Mouse (Mus musculus): ENCODE data around the gene Ano10.

Ano10 gene

GRCm38 (mm10) chr9:122152501-122152900, 141.7 kb downstream of the Ano10 start:
- no peak for DNase-seq

GRCm38 (mm10) chr9:122152063-122152462, 142.2 kb downstream of the Ano10 start:
- no peak for DNase-seq

- no peak for DNase-seq
Observed at GRCm38 (mm10) chr9:122149997-122150826, 144.0 kb downstream of the Ano10 start.

- no peak for DNase-seq
Observed at GRCm38 (mm10) chr9:122148356-122148755, 145.9 kb downstream of the Ano10 start.

GRCm38 (mm10) chr9:122146124-122146870, 147.9 kb downstream of the Ano10 start:
- DNase-seq: no peak

GRCm38 (mm10) chr9:122145677-122146076, 148.5 kb downstream of the Ano10 start:
- no peak for DNase-seq

- DNase-seq: no peak
Observed at GRCm38 (mm10) chr9:122144776-122145175, 149.4 kb downstream of the Ano10 start.

- no peak for DNase-seq
Observed at GRCm38 (mm10) chr9:122143219-122143618, 151.0 kb downstream of the Ano10 start.

- no peak for DNase-seq
Observed at GRCm38 (mm10) chr9:122139236-122139635, 155.0 kb downstream of the Ano10 start.

GRCm38 (mm10) chr9:122138371-122139029, 155.7 kb downstream of the Ano10 start:
- no peak for DNase-seq

- no peak for DNase-seq
Observed at GRCm38 (mm10) chr9:122137960-122138359, 156.3 kb downstream of the Ano10 start.

GRCm38 (mm10) chr9:122135885-122136170, 158.4 kb downstream of the Ano10 start:
- no peak for DNase-seq

GRCm38 (mm10) chr9:122135095-122135884, 158.9 kb downstream of the Ano10 start:
- DNase-seq: no peak

GRCm38 (mm10) chr9:122132145-122132544, 162.1 kb downstream of the Ano10 start:
- peak in 1 of 2 experiments; percentile 3 for DNase-seq

- DNase-seq: no peak
Observed at GRCm38 (mm10) chr9:122130666-122131065, 163.6 kb downstream of the Ano10 start.

GRCm38 (mm10) chr9:122128686-122129085, 165.5 kb downstream of the Ano10 start:
- no peak for DNase-seq

GRCm38 (mm10) chr9:122127271-122127785, 166.9 kb downstream of the Ano10 start:
- no peak for DNase-seq

GRCm38 (mm10) chr9:122126790-122127189, 167.4 kb downstream of the Ano10 start:
- DNase-seq: no peak

Measured in lung, postnatal 4 days (tissue).